Mouse (Mus musculus) heart, postnatal 36 days (tissue): Measurements from ENCODE around the gene Rgs6. TPM values are rescaled to one million over a fixed set of nuclear protein-coding genes. Genes with fewer than 3 reads are reported as not detected.

Experiments used
- DNase-seq, 2 experiments: peaks; one replicate each; pipeline ENCODE4 v3.0.0; 2021 to 2022
- intact Hi-C: fragments of 180-260 bp; cut with DNase I; formaldehyde crosslinking; loops from one replicate; pipeline ENCODE4 v1.15.1; 2025
- total RNA-seq, 2 experiments: library from RNA; stranded (reverse); gene quantifications; 2 replicates each; pipeline ENCODE4 v1.2.3; 2021

The Rgs6 gene
- total RNA-seq, 2 experiments from 2014 or later = 10.7 to 11.7 TPM

DNA sequence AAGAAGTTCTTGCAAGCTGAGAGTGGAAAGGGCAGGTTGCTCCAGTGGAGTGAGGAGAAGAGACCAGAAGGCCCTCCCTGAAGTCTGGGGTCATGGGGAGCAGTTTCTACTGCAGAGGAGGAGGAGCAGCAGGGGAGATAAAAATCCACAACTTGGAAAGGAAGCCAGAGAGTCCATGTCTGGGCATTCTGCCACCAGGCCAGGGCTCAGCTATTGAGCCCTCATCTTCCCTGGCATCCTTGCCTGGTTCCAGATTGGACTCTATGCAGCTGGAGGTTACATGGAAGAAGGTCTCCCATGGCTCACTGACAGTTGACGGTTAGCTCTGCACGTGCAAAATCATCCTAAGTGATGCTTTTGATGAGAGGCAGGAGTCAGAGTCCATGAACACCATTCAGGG, 563.4 kb downstream of the Rgs6 start:
- DNase-seq = no peak
- intact Hi-C loops = no loop called here

DNA sequence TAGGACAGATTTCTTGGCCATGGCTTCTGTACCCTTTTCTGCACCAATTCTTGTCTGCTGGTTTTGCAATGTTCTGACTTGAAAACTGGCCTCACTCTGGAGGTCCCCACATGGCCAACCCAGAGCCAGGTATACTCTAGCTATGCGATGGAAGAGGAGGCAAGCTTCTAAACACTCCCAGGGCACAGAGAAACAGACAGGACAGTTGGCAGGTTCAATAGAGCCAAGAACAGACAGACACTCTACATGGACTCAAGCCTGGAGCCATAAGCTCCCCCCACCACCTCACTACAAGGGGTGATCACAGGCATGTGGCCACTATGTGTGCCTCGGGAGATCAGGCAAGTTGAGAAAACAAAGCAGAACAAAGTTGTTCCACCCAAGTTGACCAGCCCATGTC, 572.1 kb downstream of the Rgs6 start:
- intact Hi-C loops = no loop called here
- DNase-seq = no peak

GRCm38 (mm10) chr12:83160700-83161099, 572.6 kb downstream of the Rgs6 start:
- intact Hi-C loops = no loop called here

DNA sequence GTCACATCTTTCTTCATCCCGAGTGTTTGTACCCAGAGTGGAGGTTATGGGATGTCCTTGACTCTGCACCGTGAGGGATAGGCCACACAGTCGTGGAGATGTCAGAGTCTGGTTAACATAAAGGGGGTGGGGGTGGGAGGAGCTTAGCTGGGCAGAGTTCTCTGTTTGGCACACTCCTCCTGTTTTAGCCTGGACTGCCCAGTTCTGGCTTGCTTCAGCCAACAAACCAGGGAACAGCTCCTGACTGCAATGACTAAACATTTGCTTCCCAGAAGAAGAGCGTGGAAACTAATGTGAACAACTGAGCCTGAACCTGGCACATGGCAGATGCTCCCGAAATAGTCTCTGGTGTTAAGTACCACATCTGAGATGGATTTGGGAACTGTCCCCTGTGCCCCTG, 575.6 kb downstream of the Rgs6 start:
- intact Hi-C loops = no loop called here
- DNase-seq = no peak

More at GRCm38 (mm10) chr12:83160700-83161099, 572.6 kb downstream of the Rgs6 start:
- no peak for DNase-seq

- intact Hi-C loops = no loop called here
- DNase-seq = no peak
These were observed 577.0 kb downstream of the Rgs6 start for GRCm38 (mm10) chr12:83165058-83165457.

- intact Hi-C loops = no loop called here
- no peak for DNase-seq
These were observed 580.2 kb downstream of the Rgs6 start for GRCm38 (mm10) chr12:83168310-83168709.

DNA sequence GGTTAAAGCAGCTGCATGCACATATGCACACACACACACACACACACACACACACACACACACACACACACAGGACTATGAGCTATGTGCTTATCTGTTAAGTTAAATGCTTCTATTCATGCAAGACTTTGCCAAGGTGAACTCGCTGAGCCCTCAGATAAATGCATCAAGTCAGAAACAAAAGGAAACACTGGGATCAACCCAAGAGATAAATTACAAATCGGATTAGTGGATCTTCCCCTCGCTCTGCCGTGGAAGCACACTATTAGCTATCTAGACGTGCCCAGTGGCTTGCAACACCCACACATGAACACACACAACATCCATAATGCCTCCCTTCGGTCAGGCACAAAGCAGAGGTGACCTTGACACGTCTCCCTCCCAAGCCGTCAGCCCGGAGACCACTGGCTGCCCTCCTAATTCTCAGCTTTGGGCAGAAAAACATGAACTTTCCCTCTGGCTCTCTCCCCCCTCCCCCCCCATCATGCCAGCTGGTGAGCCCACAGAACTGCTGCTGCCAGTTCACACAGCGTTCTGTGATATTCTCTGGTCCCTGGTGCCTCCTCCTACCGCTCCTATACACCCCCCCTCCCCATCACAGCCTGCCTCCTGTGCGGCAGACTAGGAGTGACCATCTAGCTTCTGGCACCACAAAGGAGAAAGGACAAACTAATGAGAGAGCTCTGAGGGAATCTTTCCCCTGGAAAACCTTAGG, 581.6 kb downstream of the Rgs6 start:
- intact Hi-C loops = no loop called here
- no peak for DNase-seq

- intact Hi-C loops = no loop called here
- no peak for DNase-seq
These were observed 590.7 kb downstream of the Rgs6 start for GRCm38 (mm10) chr12:83178770-83179169.

DNA sequence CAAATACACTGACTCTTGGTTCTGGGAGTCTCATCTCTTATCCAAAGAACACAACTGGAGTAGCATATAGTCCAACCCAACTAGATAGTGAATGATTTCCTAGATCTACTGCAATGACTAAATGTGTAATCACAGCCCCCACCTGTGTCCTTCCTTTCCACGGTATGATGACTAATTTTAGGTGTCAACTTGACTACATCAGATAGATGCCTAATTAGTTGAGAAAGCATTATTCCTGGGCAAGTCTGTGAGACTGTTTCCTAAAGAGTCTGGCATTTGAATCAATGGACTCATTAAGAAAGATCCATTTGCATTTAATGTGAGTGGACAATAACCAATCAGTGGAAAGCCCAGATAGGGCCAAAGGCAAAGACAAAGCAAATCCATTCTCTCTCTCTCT, 591.8 kb downstream of the Rgs6 start:
- no peak for DNase-seq
- intact Hi-C loops = no loop called here

DNA sequence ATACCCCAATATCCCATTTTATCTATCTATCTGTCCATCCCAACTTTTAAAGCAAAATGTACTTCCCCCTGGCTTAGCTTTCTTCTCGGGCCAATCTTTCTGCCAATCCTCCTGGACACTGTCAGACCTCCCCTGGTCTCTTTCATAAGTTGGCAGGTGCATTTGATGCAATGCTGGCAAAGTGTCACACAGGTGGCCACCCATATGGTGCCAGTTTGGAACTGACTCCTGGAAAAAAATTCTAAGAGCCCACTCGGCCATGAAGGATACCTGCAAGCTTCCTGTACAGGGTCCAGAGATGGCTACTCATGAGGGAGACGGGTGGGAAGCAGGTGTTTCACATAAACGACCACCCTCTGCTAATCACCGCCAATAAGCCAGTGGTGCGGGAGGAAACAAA, 592.5 kb downstream of the Rgs6 start:
- no peak for DNase-seq
- intact Hi-C loops = no loop called here

GRCm38 (mm10) chr12:83201674-83202073, 613.6 kb downstream of the Rgs6 start:
- no peak for DNase-seq
- intact Hi-C loops = no loop called here

GRCm38 (mm10) chr12:83204361-83204760, 616.3 kb downstream of the Rgs6 start:
- no peak for DNase-seq
- intact Hi-C loops = no loop called here

GRCm38 (mm10) chr12:83206866-83207265, 618.8 kb downstream of the Rgs6 start:
- DNase-seq = no peak
- intact Hi-C loops = no loop called here

DNA sequence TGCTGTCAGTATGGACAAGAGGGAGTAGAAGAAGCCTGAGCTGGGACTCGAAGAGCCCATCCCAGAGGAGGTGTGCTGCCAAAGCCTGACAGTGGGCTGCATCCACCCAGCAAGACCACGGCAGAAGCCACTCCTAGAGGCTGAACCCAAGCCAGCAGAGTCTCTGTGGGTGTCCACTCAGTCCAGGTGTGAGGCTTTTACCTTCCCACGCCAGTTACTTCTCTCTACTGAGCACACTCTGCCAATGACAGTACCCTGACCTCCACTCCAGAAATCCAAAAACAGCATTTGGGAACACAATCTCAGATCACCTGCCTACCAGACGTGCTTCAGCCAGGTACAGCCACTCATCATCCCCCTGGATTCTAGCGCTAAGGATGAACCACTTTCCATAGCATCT, 619.4 kb downstream of the Rgs6 start:
- no peak for DNase-seq
- intact Hi-C loops = no loop called here

DNA sequence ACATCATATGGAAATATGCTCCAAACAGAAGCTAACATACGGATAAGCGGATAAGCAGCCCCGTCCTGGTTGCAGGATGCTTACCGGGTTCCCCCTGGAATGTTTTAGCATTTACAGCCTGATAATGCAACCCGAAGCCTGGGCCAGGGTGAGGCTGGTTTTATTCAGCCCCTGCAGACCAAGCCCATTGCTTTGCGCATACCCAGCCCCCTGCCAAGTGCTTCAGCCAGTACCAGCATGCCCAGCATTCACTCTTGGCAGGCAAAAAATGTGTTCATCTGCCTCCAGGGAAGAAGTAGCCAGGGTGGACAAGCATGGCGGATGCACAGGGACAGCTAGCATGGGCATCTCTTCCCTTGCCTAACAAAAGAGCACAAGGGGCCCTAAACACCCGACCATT, 619.9 kb downstream of the Rgs6 start:
- no peak for DNase-seq
- intact Hi-C loops = no loop called here

GRCm38 (mm10) chr12:83208841-83209240, 620.7 kb downstream of the Rgs6 start:
- DNase-seq = no peak
- intact Hi-C loops = no loop called here

DNA sequence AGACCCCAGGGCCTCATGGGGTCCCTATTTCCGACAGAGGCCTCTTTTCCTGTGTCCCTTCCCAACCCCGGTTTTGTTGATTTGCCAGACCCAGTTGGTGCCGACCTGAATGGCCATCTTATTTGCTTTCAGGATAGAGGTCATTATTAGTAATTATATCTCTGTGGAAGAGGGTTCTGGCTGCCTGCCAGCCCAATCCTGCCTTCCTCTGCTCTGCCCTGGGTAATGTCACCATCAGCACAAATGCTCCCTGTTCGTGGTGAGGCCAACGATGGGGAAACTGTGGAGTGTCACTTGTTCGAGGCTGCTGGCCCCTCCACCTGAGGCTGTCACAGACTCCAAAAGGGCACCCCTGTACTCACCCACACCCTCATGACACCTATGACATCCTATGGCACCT, 621.4 kb downstream of the Rgs6 start:
- intact Hi-C loops = no loop called here
- DNase-seq = peak in 1 of 2 experiments; percentile 39

- DNase-seq = no peak
- intact Hi-C loops = loop anchor here (5.0 kb wide), 1 partner anchor 292 kb away; no protein-coding TSS in a partner anchor
These were observed 622.2 kb downstream of the Rgs6 start for GRCm38 (mm10) chr12:83210294-83210693.

DNA sequence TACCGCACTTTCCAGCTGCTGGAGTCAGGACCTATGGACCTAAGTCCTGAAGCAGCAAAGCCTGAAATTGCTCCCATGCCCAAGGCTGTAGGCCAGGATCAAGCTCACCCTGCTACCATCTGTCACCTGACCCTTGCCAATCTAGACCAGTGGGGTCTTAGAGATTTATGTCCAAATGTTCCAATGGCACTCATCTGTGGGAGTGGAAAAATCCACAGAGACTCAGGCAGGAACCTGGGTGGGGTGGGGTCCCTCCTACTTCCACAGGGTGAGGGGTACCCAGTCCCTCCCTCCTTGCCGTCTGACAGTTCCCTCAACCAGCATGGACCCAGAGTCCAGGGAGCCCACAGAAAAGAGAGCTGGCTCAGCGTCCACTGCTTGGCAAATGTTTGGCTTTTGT, 622.6 kb downstream of the Rgs6 start:
- intact Hi-C loops = loop anchor here (5.0 kb wide), 1 partner anchor 292 kb away; no protein-coding TSS in a partner anchor
- DNase-seq = no peak

DNA sequence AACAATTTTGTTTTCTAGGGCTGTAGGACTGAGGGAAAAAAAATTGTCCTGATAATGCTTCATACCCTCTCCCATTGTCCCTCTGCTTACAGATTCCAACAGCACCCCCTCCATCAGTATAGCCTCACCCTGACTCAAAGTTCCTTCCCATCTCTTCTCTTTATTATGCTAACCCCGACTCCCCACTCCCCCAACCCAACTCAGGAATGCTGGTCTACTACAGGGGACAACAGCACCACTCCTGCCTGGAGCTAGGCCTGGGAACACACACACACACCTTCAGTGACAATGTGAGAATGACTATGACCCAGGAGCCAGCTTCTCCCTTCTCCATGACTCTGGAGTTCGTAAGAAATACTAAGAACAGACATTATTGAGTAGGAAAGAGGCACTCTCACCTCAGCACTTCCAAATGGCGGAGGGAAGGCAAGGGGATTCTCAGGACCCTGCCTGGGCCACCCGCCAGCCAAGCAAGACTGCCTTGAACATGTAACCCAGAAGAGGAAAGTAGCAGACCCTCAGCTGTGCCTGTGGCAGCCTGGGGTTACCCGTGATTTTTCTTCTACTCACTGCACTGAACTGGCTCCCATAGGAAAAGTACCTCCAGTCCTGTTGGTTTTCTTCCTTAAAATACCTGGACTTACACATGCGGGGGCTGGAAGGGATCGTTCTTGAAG, 623.2 kb downstream of the Rgs6 start:
- DNase-seq = no peak
- intact Hi-C loops = loop anchor here (5.0 kb wide), 1 partner anchor 291 kb away; no protein-coding TSS in a partner anchor
